Mouse (Mus musculus) olfactory bulb, adult 2 months (tissue): ENCODE results near the gene Cd70.

Experiments used
- CTCF ChIP-seq: fragments of 200-500 bp; IDR thresholded peaks from 2 replicates; pipeline ENCODE4 v1.5.1; 2012; ENCODE audit warnings: low read depth, mild to moderate bottlenecking, low read length, moderate library complexity; ENCODE audit not compliant: insufficient read depth
- POLR2A ChIP-seq: fragments of 200-500 bp; IDR thresholded peaks from 2 replicates; pipeline ENCODE4 v1.6.1; 2012; ENCODE audit warnings: mild to moderate bottlenecking, low read depth, low read length, moderate library complexity; ENCODE audit not compliant: insufficient read depth

DNA sequence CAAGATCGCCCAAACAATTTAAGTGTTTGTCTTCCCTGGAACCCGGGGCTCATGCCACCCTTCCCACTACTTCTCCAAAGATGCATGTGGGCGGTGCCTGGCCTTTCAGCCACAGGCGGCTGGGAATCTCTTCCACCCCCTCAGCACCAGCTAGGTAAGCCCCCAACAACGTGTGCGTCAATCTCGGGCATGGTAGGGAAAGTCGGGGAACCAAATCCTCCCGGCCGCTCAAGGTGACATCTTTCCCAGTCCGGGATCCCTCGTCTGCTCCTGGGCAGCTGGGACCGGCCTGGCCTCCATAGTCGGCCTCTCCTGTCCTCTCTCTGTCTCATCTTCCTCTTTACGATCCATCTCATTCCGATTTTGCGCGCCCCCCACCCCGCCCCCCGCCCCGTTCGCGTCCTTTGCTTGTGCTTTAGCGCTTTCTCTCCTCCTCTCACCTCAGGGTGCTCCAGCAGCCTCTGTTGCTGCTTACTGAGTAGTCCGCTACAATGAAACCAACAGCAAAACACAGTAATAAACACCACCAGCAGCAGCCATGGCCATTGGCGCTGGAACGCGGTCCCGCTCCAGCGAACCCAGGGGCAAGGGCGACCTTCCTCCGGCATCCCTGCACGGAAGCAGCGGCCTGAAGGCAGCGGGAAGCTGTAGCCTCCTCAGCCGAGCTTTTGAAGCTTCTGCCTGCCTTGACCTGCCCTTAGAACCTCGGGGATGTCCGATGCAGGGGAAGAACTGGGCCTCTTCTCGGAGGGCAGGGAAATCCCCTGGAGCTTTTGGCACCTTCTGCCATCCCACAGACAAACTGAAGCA is at the start of gene Cd70:
- TF ChIP-seq POLR2A (no peak), CTCF (peak; percentile 16; the same call in 1 of the 2 replicates)
